Mouse (Mus musculus) C2C12 (cell line): ENCODE measurements at regions not wholly inside any gene's neighbourhood (a gene's known extent, or its start where the extent isn't known, plus 50 kb on each side); places are given as distances from the start of the nearest gene placed in this dataset.

Experiments
- H3K27me3 ChIP-seq: one replicate; pipeline ENCODE4 v1.6.1; 2011; ENCODE audit not compliant: control insufficient read depth, insufficient read depth, insufficient read length
- H3K36me3 ChIP-seq: one replicate; pipeline ENCODE4 v1.6.1; 2011; ENCODE audit not compliant: control insufficient read depth, insufficient read depth
- H3K4me3 ChIP-seq: one replicate; pipeline ENCODE4 v1.5.1; 2011; ENCODE audit warnings: mild to moderate bottlenecking, control low read depth; ENCODE audit not compliant: poor library complexity, insufficient read depth, severe bottlenecking
- H3K79me2 ChIP-seq: one replicate; pipeline ENCODE4 v1.6.1; 2011; ENCODE audit not compliant: control insufficient read depth, insufficient read depth
- H3K79me3 ChIP-seq: one replicate; pipeline ENCODE4 v1.6.1; 2011; ENCODE audit warnings: low read depth, control low read depth
- H3ac ChIP-seq: one replicate; pipeline ENCODE3; 2011; ENCODE audit warnings: low read depth; ENCODE audit not compliant: control insufficient read depth, insufficient read length
- CEBPB ChIP-seq: IDR thresholded peaks from one replicate; pipeline ENCODE4 v1.6.1; 2011; ENCODE audit warnings: low read depth, mild to moderate bottlenecking, control low read depth, moderate library complexity
- CTCF ChIP-seq: IDR thresholded peaks from one replicate; pipeline ENCODE4 v1.5.1; 2011; ENCODE audit not compliant: control insufficient read depth, insufficient read depth, insufficient read length
- FOSL1 ChIP-seq: IDR thresholded peaks from one replicate; pipeline ENCODE4 v1.8.0; 2011; ENCODE audit warnings: mild to moderate bottlenecking, low read length; ENCODE audit not compliant: poor library complexity, insufficient read depth, severe bottlenecking
- MAX ChIP-seq: IDR thresholded peaks from one replicate; pipeline ENCODE4 v1.6.1; 2011; ENCODE audit warnings: mild to moderate bottlenecking, control low read depth
- MYOD1 ChIP-seq: IDR thresholded peaks from one replicate; pipeline ENCODE4 v1.6.1; 2011; ENCODE audit warnings: low read depth; ENCODE audit not compliant: control insufficient read depth, insufficient read length
- MYOG ChIP-seq: IDR thresholded peaks from one replicate; pipeline ENCODE4 v1.6.1; 2011; ENCODE audit not compliant: control insufficient read depth, insufficient read length; ENCODE audit errors: extremely low read depth
- USF1 ChIP-seq: IDR thresholded peaks from one replicate; pipeline ENCODE4 v1.6.1; 2011; ENCODE audit warnings: low read depth, mild to moderate bottlenecking, control low read depth, moderate library complexity

- TF ChIP-seq MYOG: no peak
- no peak for TF ChIP-seq CEBPB
- TF ChIP-seq MAX: no peak
- H3K79me2 ChIP-seq: no peaks in the 10 kb centered on the region
- no peaks in the 10 kb centered on the region for H3K79me3 ChIP-seq
- no peak overlapping the region for H3K4me3 ChIP-seq
- no peaks in the 10 kb centered on the region for H3K36me3 ChIP-seq
- no peaks in the 10 kb centered on the region for H3K27me3 ChIP-seq
- no peak overlapping the region for H3ac ChIP-seq
Measured at GRCm38 (mm10) chr9:113019576-113019975, 688.5 kb downstream of the Pdcd6ip start.

- H3ac ChIP-seq: no peak overlapping the region
- TF ChIP-seq MYOG (no peak), FOSL1 (no peak), CTCF (no peak), MAX (no peak), USF1 (no peak), MYOD1 (no peak), CEBPB (no peak)
- no peaks in the 10 kb centered on the region for H3K36me3 ChIP-seq
- H3K4me3 ChIP-seq: no peak overlapping the region
- no peaks in the 10 kb centered on the region for H3K79me3 ChIP-seq
- H3K79me2 ChIP-seq: no peaks in the 10 kb centered on the region
- no peaks in the 10 kb centered on the region for H3K27me3 ChIP-seq
Measured at GRCm38 (mm10) chr9:113008106-113008505, 700.0 kb downstream of the Pdcd6ip start.

GRCm38 (mm10) chr9:112996204-112996603, 711.9 kb downstream of the Pdcd6ip start:
- Histone ChIP-seq H3K4me3 (no peak overlapping the region), H3K79me3 (no peaks in the 10 kb centered on the region), H3K36me3 (no peaks in the 10 kb centered on the region), H3K27me3 (no peaks in the 10 kb centered on the region), H3ac (no peak overlapping the region), H3K79me2 (no peaks in the 10 kb centered on the region)
- TF ChIP-seq CTCF (no peak), MYOD1 (no peak), FOSL1 (no peak), CEBPB (no peak), MAX (no peak), MYOG (no peak), USF1 (no peak)

- Histone ChIP-seq H3K27me3 (no peaks in the 10 kb centered on the region), H3K79me3 (no peaks in the 10 kb centered on the region), H3K79me2 (no peaks in the 10 kb centered on the region), H3K36me3 (no peaks in the 10 kb centered on the region), H3ac (no peak overlapping the region), H3K4me3 (no peak overlapping the region)
- TF ChIP-seq CEBPB: no peak
- TF ChIP-seq MYOD1: no peak
- no peak for TF ChIP-seq CTCF
- TF ChIP-seq MAX: no peak
- no peak for TF ChIP-seq USF1
- no peak for TF ChIP-seq FOSL1
- TF ChIP-seq MYOG: no peak
Measured at GRCm38 (mm10) chr9:112994774-112995173, 713.3 kb downstream of the Pdcd6ip start.

- no peak overlapping the region for H3K4me3 ChIP-seq
- H3K27me3 ChIP-seq: no peaks in the 10 kb centered on the region
- H3K36me3 ChIP-seq: no peaks in the 10 kb centered on the region
- H3K79me3 ChIP-seq: no peaks in the 10 kb centered on the region
- no peak overlapping the region for H3ac ChIP-seq
- H3K79me2 ChIP-seq: no peaks in the 10 kb centered on the region
- no peak for TF ChIP-seq FOSL1
- no peak for TF ChIP-seq MYOD1
- no peak for TF ChIP-seq MAX
- no peak for TF ChIP-seq MYOG
- TF ChIP-seq USF1: no peak
- TF ChIP-seq CTCF: no peak
Measured at GRCm38 (mm10) chr9:112993627-112994026, 714.4 kb downstream of the Pdcd6ip start.

GRCm38 (mm10) chr9:112992937-112993336, 715.1 kb downstream of the Pdcd6ip start:
- Histone ChIP-seq H3K36me3 (no peaks in the 10 kb centered on the region), H3K79me2 (no peaks in the 10 kb centered on the region), H3K4me3 (no peak overlapping the region), H3ac (no peak overlapping the region), H3K79me3 (no peaks in the 10 kb centered on the region), H3K27me3 (no peaks in the 10 kb centered on the region)
- TF ChIP-seq USF1 (no peak), MYOD1 (no peak), MAX (no peak), FOSL1 (no peak), CEBPB (no peak), MYOG (no peak)
